Mouse (Mus musculus) lung, postnatal 4 days (tissue): ENCODE results near the gene Amigo2.
"Not testable (repeated sequence)": the region's sequence is repeated elsewhere in the genome, so short reads cannot be mapped to it uniquely, and the experiment has no call there.

Experiments
- DNase-seq, 2 experiments: peaks; one replicate each; pipeline ENCODE4 v3.0.0; 2021

Amigo2 gene

DNA sequence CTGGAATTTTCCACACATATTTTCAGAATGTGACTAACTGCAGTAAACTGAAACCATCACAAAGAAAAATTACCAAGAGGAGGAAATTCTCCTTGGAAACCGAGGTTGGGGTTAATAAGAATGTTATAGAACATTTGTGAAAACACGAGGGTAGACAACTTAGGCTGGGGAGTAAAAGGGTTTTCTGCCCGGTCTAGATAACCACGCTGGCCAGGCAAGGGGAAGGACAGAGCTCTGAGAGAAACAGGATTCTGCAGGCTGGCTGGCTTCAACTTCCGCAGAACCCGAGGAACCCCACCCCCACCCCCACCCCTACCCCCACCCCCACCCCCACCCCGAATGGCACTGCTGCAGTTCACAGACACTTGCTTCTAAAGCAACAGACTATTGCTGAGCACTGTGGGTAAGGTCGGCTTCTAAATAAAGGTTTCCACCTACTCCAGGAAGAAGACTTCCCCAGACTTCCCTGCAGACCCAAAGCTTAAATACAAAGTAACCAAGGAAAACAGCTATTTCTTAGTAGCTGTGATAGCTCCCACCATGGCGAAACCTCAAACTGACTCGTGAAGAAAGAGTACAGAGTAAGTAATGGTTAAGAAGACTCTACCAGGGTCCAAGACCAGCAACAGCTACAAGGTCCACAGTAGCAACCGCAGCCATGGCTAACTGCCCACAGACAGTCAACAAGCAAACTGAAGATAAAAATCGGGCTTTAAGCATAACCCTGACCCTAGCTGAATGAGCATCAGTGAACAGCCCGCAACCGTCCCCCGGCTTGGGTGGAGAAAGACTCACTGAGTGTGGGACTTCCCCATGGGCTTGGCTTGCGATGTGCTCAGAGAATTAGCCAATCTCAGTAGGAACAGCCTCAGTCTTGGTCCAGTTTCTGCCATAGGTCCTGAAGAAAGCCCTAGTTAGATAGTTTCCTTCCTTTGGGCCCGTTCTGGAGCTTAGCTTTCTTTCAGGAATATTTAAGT lies 34.3 kb downstream of the Amigo2 start:
- no peak for DNase-seq

DNA sequence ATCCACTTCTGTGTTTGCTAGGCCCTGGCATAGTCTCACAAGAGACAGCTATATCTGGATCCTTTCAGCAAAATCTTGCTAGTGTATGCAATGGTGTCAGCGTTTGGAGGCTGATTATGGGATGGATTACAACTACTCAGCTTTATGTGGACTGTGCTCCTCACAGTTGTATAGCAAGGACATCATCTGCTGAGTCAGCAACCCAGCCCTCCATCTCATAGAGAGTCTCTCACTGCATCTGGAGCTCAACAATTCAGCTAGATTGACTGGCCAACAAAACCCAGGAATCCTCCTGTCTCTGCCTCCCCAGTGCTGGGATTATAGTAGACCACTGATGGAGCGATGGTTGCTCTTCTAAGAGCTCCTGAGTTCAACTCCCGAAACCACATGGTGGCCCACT lies 37.3 kb downstream of the Amigo2 start:
- DNase-seq, result not testable (repeated sequence)

DNA sequence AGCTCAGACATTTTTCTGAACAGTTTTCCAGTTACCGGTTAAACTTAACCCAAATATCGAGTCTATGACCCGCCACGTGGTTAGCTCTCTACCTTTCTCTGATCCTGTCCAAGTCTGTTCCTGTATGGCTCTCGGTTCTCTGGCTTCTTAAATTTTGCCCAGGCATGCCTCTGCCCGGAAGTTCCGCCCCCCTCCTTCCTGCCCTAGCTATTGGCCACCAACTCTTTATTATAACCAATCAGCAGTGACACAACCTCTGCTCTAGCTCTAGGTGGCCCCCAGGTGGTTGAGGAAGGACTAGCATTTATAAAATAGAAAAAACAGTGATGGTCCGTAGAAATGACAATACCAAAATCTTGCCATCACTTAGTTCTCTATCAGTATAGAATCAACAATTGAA lies 40.6 kb downstream of the Amigo2 start:
- no peak for DNase-seq

DNA sequence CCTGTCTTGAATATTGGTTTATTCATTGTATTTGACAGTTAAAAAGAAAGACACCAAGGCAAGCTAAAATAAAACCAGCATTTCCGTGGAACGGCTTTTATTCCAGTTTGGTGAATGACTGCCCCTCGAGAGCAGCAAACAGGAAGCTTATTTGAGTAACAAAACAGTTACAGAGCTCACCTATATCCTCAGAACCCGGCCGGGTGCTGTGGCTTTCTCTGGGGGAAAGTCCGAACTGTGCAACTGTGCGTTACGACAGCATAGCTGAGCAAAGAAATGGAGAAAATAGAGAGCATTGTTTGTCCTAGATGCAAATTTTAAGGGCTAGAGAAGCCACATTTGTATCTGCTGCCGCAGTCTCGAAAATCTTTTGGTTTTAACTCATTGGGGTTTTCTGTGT lies 41.3 kb downstream of the Amigo2 start:
- DNase-seq, result no peak

DNA sequence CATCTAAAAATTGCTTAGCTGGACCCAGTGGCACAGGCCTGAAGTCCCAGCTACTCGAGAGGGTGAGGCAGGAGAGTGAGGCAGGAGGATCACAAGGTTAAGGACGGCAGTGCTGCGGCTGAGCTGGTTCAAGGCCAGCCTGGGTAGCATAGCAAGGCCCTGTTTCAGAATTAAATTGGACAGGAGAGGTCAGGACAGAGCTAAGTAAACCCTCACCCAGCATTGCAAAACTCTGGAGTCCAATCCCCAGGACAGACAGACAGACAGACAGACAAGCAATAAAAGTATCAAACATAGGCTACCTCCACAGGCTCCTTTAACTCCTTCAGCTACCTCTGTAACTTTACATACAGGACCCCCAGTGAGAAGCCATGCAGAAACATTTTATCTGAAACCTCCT lies 42.2 kb downstream of the Amigo2 start:
- DNase-seq, result no peak

DNA sequence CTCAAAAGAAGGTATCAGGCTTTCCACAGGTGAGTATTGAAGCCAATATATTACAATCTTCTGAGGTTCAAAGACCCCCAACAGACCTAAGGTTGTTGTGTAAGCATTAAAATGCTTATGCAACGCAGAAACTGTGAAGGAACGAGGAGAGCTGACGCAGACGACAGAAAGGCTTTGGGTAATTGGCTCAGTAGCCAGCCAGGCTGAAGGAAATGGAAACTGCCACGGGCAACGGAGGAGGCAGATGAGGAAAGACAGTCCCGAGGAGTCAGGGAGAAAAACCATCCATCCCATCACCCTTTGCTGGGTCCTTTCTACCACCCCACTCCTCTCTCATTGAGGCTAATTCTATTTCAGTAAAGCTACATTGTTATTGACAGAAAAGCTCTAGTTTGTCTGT lies 50.4 kb downstream of the Amigo2 start:
- no peak for DNase-seq

DNA sequence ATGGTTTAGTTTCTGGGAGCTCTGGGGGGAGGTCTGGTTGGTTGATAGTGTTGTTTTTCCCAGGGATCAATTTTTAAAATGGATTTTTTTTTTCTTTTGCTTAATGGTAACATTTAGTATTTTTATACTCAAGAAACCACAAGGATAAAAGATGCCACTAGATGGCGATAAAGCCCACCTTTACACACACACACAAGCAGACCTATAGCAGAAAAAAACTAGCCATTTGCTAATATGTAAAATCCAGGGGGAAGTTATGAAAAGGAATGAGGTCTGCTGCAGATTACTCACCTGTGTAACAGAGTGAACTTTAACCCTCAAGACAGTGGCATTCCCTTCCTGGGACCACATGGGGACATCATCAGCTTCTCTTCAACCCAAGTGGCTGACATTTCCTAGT lies 51.5 kb downstream of the Amigo2 start:
- DNase-seq, result peak in 1 of 2 experiments; percentile 36
